Mouse (Mus musculus) intestine, postnatal 0 days (tissue): Measurements from ENCODE around the gene Fjx1. TPM values are rescaled to one million over a fixed set of nuclear protein-coding genes. Genes with fewer than 3 reads are reported as not detected.

ENCODE experiments used
- ATAC-seq: fragments of 200-750 bp; cut with Nextera tagmentation; 2 replicates; pipeline ENCODE4 v1.8.0; 2017; ENCODE audit warnings: mild to moderate bottlenecking, moderate TSS enrichment, moderate library complexity
- H3K27ac ChIP-seq: fragments of 300-500 bp; sonication (generic); 2 replicates; pipeline ENCODE4 v1.5.1; 2014; ENCODE audit warnings: mild to moderate bottlenecking, low read depth, low read length, moderate library complexity
- H3K27me3 ChIP-seq: fragments of 300-500 bp; sonication (generic); replicated peaks from 2 replicates; pipeline ENCODE4 v1.6.1; 2014; ENCODE audit warnings: low read length, mixed read lengths; ENCODE audit not compliant: control insufficient read depth, insufficient read depth
- H3K36me3 ChIP-seq: fragments of 300-500 bp; sonication (generic); 2 replicates; pipeline ENCODE4 v1.6.1; 2014; ENCODE audit warnings: mild to moderate bottlenecking, moderate library complexity; ENCODE audit not compliant: control insufficient read depth, insufficient read depth
- H3K4me1 ChIP-seq: fragments of 300-500 bp; sonication (generic); replicated peaks from 2 replicates; pipeline ENCODE4 v1.6.1; 2014; ENCODE audit warnings: antibody characterized with exemption, low read length, mixed read lengths; ENCODE audit not compliant: control insufficient read depth, insufficient read depth
- H3K4me2 ChIP-seq: fragments of 300-500 bp; sonication (generic); replicated peaks from 2 replicates; pipeline ENCODE4 v1.6.1; 2014; ENCODE audit warnings: low read depth, mild to moderate bottlenecking, moderate library complexity
- H3K4me3 ChIP-seq: fragments of 300-500 bp; sonication (generic); 2 replicates; pipeline ENCODE4 v1.5.1; 2014; ENCODE audit warnings: low read depth, low read length
- H3K9ac ChIP-seq: fragments of 300-500 bp; sonication (generic); 2 replicates; pipeline ENCODE4 v1.6.1; 2014; ENCODE audit warnings: mild to moderate bottlenecking, low read depth, low read length
- H3K9me3 ChIP-seq: fragments of 300-500 bp; sonication (generic); 2 replicates; pipeline ENCODE4 v1.6.1; 2016; ENCODE audit warnings: mixed run types; ENCODE audit not compliant: control insufficient read depth
- CTCF ChIP-seq: sonication (generic); IDR thresholded peaks from 2 replicates; pipeline ENCODE4 v1.5.1; 2016; ENCODE audit warnings: low read depth, mild to moderate bottlenecking, control low read depth, antibody characterized with exemption, moderate library complexity
- WGBS: fragments of 180-500 bp; shearing (Covaris S2); extraction: QIAGEN DNeasy Blood & Tissue Kit; methylation state at CpG from one replicate; pipeline ENCODE4 v1.1.7; 2014; 5-methylcytosine and 5-hydroxymethylcytosine counted together
- polyA plus RNA-seq: library from polyadenylated mRNA; unstranded; fragments of >200 nt; fragmentation: Nextera tagmentation; extraction: Ambion mirVana; gene quantifications from 2 replicates; pipeline ENCODE4 v1.2.1, GENCODE M21; 2015

Fjx1 gene
- polyA plus RNA-seq, 1 experiment from 2014 or later: 3.8 TPM

- H3K9me3 ChIP-seq: no peaks in the 10 kb centered on the region
- H3K27ac ChIP-seq: no peak overlapping the region
- H3K36me3 ChIP-seq: no peaks in the 10 kb centered on the region
- H3K27me3 ChIP-seq: no peaks in the 10 kb centered on the region
- H3K4me1 ChIP-seq: no peaks in the 10 kb centered on the region
- no peak for ATAC-seq
- WGBS: 48% methylated on average over 4 of the region's 4 CpGs
- TF ChIP-seq CTCF: no peak
- no peak overlapping the region for H3K4me2 ChIP-seq
- H3K4me3 ChIP-seq: no peak overlapping the region
- H3K9ac ChIP-seq: no peak overlapping the region
These were observed 21.2 kb downstream of the Fjx1 start for GRCm38 (mm10) chr2:102431084-102431483.

- ATAC-seq: no peak
- no peaks in the 10 kb centered on the region for H3K36me3 ChIP-seq
- no peak overlapping the region for H3K27ac ChIP-seq
These were observed 24.3 kb downstream of the Fjx1 start for GRCm38 (mm10) chr2:102427974-102428373.

GRCm38 (mm10) chr2:102426434-102426833 is 25.9 kb downstream of the Fjx1 start:
- no peaks in the 10 kb centered on the region for H3K9me3 ChIP-seq
- H3K9ac ChIP-seq: no peak overlapping the region
- no peak overlapping the region for H3K4me2 ChIP-seq
- no peaks in the 10 kb centered on the region for H3K4me1 ChIP-seq
- no peak overlapping the region for H3K4me3 ChIP-seq
- no peak overlapping the region for H3K27ac ChIP-seq
- no peaks in the 10 kb centered on the region for H3K36me3 ChIP-seq
- no peaks in the 10 kb centered on the region for H3K27me3 ChIP-seq
- no peak for ATAC-seq
- no peak for TF ChIP-seq CTCF
- 79% methylated on average over 3 of the region's 3 CpGs for whole genome bisulfite sequencing

More at GRCm38 (mm10) chr2:102427974-102428373, 24.3 kb downstream of the Fjx1 start:
- H3K4me2 ChIP-seq: no peak overlapping the region
- H3K9me3 ChIP-seq: no peaks in the 10 kb centered on the region
- no peak overlapping the region for H3K4me3 ChIP-seq
- H3K4me1 ChIP-seq: no peaks in the 10 kb centered on the region
- H3K27me3 ChIP-seq: no peaks in the 10 kb centered on the region
- no peak overlapping the region for H3K9ac ChIP-seq
- TF ChIP-seq CTCF: no peak

GRCm38 (mm10) chr2:102416149-102416743 is 36.1 kb downstream of the Fjx1 start:
- 66% methylated on average over 14 of the region's 14 CpGs for WGBS
- no peak overlapping the region for H3K27ac ChIP-seq
- H3K27me3 ChIP-seq: no peaks in the 10 kb centered on the region
- H3K9me3 ChIP-seq: no peaks in the 10 kb centered on the region
- H3K4me2 ChIP-seq: no peak overlapping the region
- ATAC-seq: no peak
- no peak overlapping the region for H3K4me3 ChIP-seq
- no peak overlapping the region for H3K9ac ChIP-seq
- no peak for TF ChIP-seq CTCF
- H3K4me1 ChIP-seq: no peaks in the 10 kb centered on the region
- H3K36me3 ChIP-seq: no peaks in the 10 kb centered on the region

GRCm38 (mm10) chr2:102412738-102413137 is 39.6 kb downstream of the Fjx1 start:
- Histone ChIP-seq H3K9me3 (no peaks in the 10 kb centered on the region), H3K9ac (no peak overlapping the region), H3K4me3 (no peak overlapping the region), H3K27me3 (no peaks in the 10 kb centered on the region), H3K36me3 (no peaks in the 10 kb centered on the region), H3K4me2 (no peak overlapping the region), H3K4me1 (no peaks in the 10 kb centered on the region), H3K27ac (no peak overlapping the region)
- ATAC-seq: no peak
- 83% methylated on average over 2 of the region's 2 CpGs for WGBS
- TF ChIP-seq CTCF: no peak

- Histone ChIP-seq H3K4me3 (no peak overlapping the region), H3K4me1 (no peaks in the 10 kb centered on the region), H3K36me3 (no peaks in the 10 kb centered on the region), H3K9me3 (no peaks in the 10 kb centered on the region), H3K27me3 (no peaks in the 10 kb centered on the region), H3K4me2 (no peak overlapping the region), H3K27ac (no peak overlapping the region), H3K9ac (no peak overlapping the region)
- ATAC-seq: no peak
- TF ChIP-seq CTCF: no peak
- 60% methylated on average over 4 of the region's 4 CpGs for WGBS
These were observed 41.7 kb downstream of the Fjx1 start for GRCm38 (mm10) chr2:102410615-102411014.

- ATAC-seq: no peak
- no peaks in the 10 kb centered on the region for H3K9me3 ChIP-seq
- no peaks in the 10 kb centered on the region for H3K4me1 ChIP-seq
These were observed 42.6 kb downstream of the Fjx1 start for GRCm38 (mm10) chr2:102409741-102410140.

More at GRCm38 (mm10) chr2:102409741-102410140, 42.6 kb downstream of the Fjx1 start:
- Histone ChIP-seq H3K27me3 (no peaks in the 10 kb centered on the region), H3K36me3 (no peaks in the 10 kb centered on the region), H3K27ac (no peak overlapping the region), H3K4me3 (no peak overlapping the region), H3K4me2 (no peak overlapping the region), H3K9ac (no peak overlapping the region)
- WGBS: 78% methylated on average over 3 of the region's 3 CpGs
- TF ChIP-seq CTCF: no peak
